ENCODE assay signal across 15 mouse cellular contexts in genomic region chr11:116267637-116268036, GRCm38 (mm10). TPM values are rescaled to one million over a fixed set of nuclear protein-coding genes. Genes with fewer than 3 reads are reported as not detected.
DNase-seq lines count a peak whose midpoint lies in the region; ATAC-seq and TF ChIP-seq lines count a peak whose summit lies in the region.
"Had no signal": no experiment of that assay in that cellular context is flagged by ENCODE, and none has a peak within 500 bp of the region (broad histone marks: within the 10 kb centered on the region; RNA-seq: fewer than 3 reads in every experiment).

No protein-coding gene starts in this region.

- H3K36me3 ChIP-seq in heart, adult 2 months (ENCODE audit: control insufficient read depth, insufficient read depth, low read length) = no peaks in the 10 kb centered on the region
- H3K36me3 ChIP-seq in lung, embryonic 14.5 days (ENCODE audit: insufficient read depth) = peaks cover 96% of the 10 kb centered on the region
- peaks cover 43% of the 10 kb centered on the region for H3K36me3 ChIP-seq in ES-Bruce4 (ENCODE audit: control insufficient read depth, insufficient read depth, low read length, poor library complexity, severe bottlenecking)
- peaks cover 77% of the 10 kb centered on the region for H3K36me3 ChIP-seq in intestine, postnatal 0 days (ENCODE audit: control insufficient read depth, insufficient read depth)

- peaks cover 3% of the 10 kb centered on the region; the same call in 1 of the 2 replicates for H3K4me1 ChIP-seq in heart, adult 2 months (ENCODE audit: control insufficient read depth, insufficient read depth, low read length)
- H3K4me1 ChIP-seq in lung, embryonic 14.5 days (ENCODE audit: insufficient read depth) = 0 out of 2 replicates have a peak, but pooled peaks cover 2% of the 10 kb centered on the region
- H3K4me1 ChIP-seq in ES-Bruce4 (ENCODE audit: control insufficient read depth, insufficient read depth, low read length) = no peaks in the 10 kb centered on the region
- H3K4me1 ChIP-seq in intestine, postnatal 0 days (replicated peaks; ENCODE audit: control insufficient read depth, insufficient read depth, low read length) = no peaks in the 10 kb centered on the region

- H3K9me3 ChIP-seq in lung, embryonic 14.5 days (ENCODE audit: low read depth, low read length) = no peaks in the 10 kb centered on the region
- no peaks in the 10 kb centered on the region for H3K9me3 ChIP-seq in ES-Bruce4 (replicated peaks; ENCODE audit: control insufficient read depth, insufficient read depth, low read length, poor library complexity, severe bottlenecking)
- no peaks in the 10 kb centered on the region for H3K9me3 ChIP-seq in intestine, postnatal 0 days (ENCODE audit: control insufficient read depth)
- H3K9me3 ChIP-seq: G1E; limb, embryonic 12.5 days had no signal

- no peak overlapping the region for H3K4me2 ChIP-seq in lung, embryonic 14.5 days
- H3K4me2 ChIP-seq in intestine, postnatal 0 days (replicated peaks; ENCODE audit: low read depth) = no peak overlapping the region; the same call in 1 of the 2 replicates
- H3K4me2 ChIP-seq: limb, embryonic 12.5 days had no signal

- H3K4me3 ChIP-seq in heart, adult 2 months = no peak overlapping the region
- H3K4me3 ChIP-seq in lung, embryonic 14.5 days (ENCODE audit: low read depth, low read length) = no peak overlapping the region
- H3K4me3 ChIP-seq in ES-Bruce4 (ENCODE audit: low read depth, low read length) = no peak overlapping the region
- H3K4me3 ChIP-seq in intestine, postnatal 0 days (ENCODE audit: low read depth, low read length) = no peak overlapping the region
- H3K4me3 ChIP-seq: limb, embryonic 12.5 days had no signal

- ATAC-seq in lung, embryonic 14.5 days (ENCODE audit: insufficient read depth) = no peak
- ATAC-seq in intestine, postnatal 0 days = no peak
- ATAC-seq: hindbrain, embryonic 16.5 days had no signal

- intact Hi-C loops in heart, adult 2 months (cut with DNase I) = no loop called here

- H3K27ac ChIP-seq in heart, adult 2 months = no peak overlapping the region
- no peak overlapping the region for H3K27ac ChIP-seq in lung, embryonic 14.5 days (ENCODE audit: low read depth)
- H3K27ac ChIP-seq in ES-Bruce4 (ENCODE audit: insufficient read depth, low read length) = no peak overlapping the region
- H3K27ac ChIP-seq in intestine, postnatal 0 days (ENCODE audit: low read depth, low read length) = peak overlapping the region; percentile 68
- H3K27ac ChIP-seq: limb, embryonic 12.5 days had no signal

- WGBS in heart, adult 2 months = 83% methylated on average over 8 of the region's 8 CpGs
- WGBS in lung, embryonic 14.5 days = 77% methylated on average over 8 of the region's 8 CpGs
- WGBS in intestine, postnatal 0 days = 79% methylated on average over 8 of the region's 8 CpGs

- TF ChIP-seq POLR2A in heart, adult 2 months (IDR thresholded peaks at IDR 0.05; ENCODE audit: insufficient read depth, low read depth, low read length) = no peak
- TF ChIP-seq POLR2A in ES-Bruce4 (IDR thresholded peaks at IDR 0.05; ENCODE audit: insufficient read depth, low read length) = no peak

- 0 out of 2 replicates have a peak, but pooled peaks cover 3% of the 10 kb centered on the region for H3K79me2 ChIP-seq in heart, adult 2 months (replicated peaks; ENCODE audit: control insufficient read depth, insufficient read depth, low read length)

- no peak for TF ChIP-seq EP300 in heart, adult 2 months (IDR thresholded peaks at IDR 0.05; ENCODE audit: insufficient read depth, low read depth, low read length)
- no peak for TF ChIP-seq EP300 in ES-Bruce4 (IDR thresholded peaks at IDR 0.05; ENCODE audit: insufficient read depth, low read depth, low read length)

- no peak overlapping the region for H3K9ac ChIP-seq in heart, adult 2 months (ENCODE audit: low read depth, low read length)
- no peak overlapping the region for H3K9ac ChIP-seq in lung, embryonic 14.5 days
- H3K9ac ChIP-seq in ES-Bruce4 (ENCODE audit: low read depth, poor library complexity, severe bottlenecking) = no peak overlapping the region
- H3K9ac ChIP-seq in intestine, postnatal 0 days (ENCODE audit: low read depth, low read length) = no peak overlapping the region
- H3K9ac ChIP-seq: limb, embryonic 12.5 days had no signal

- peak; percentile 40 for TF ChIP-seq CTCF in heart, adult 2 months (IDR thresholded peaks at IDR 0.05)
- peak; percentile 22; the same call in 1 of the 2 replicates for TF ChIP-seq CTCF in lung, embryonic 14.5 days (IDR thresholded peaks at IDR 0.05; ENCODE audit: low read depth)
- peak; percentile 45 for TF ChIP-seq CTCF in ES-Bruce4 (IDR thresholded peaks at IDR 0.05; ENCODE audit: low read depth, low read length)
- TF ChIP-seq CTCF in intestine, postnatal 0 days (IDR thresholded peaks at IDR 0.05; ENCODE audit: low read depth) = peak; percentile 55

- H3K27me3 ChIP-seq in heart, adult 2 months (ENCODE audit: control insufficient read depth, insufficient read depth, low read length) = no peaks in the 10 kb centered on the region
- H3K27me3 ChIP-seq in lung, embryonic 14.5 days (ENCODE audit: insufficient read depth, low read length) = no peaks in the 10 kb centered on the region
- H3K27me3 ChIP-seq in ES-Bruce4 (ENCODE audit: control insufficient read depth, insufficient read depth, low read length, poor library complexity, severe bottlenecking) = no peaks in the 10 kb centered on the region
- H3K27me3 ChIP-seq in intestine, postnatal 0 days (replicated peaks; ENCODE audit: control insufficient read depth, insufficient read depth, low read length) = no peaks in the 10 kb centered on the region
- H3K27me3 ChIP-seq: limb, embryonic 12.5 days had no signal

- DNase-seq in heart, adult 2 months = no peak
- no peak for DNase-seq in heart, adult 8-10 months (ENCODE audit: low spot score)
- no peak for DNase-seq in lung, embryonic 14.5 days
- DNase-seq in lung, postnatal 4 days = no peak
- DNase-seq in ovary, adult 18-20 months (ENCODE audit: low spot score) = no peak
- DNase-seq in testis, postnatal 14 days (ENCODE audit: low spot score) = no peak
- DNase-seq: cerebellum, postnatal 14 days; heart, postnatal 10 days had no signal

RNA-seq across cellular contexts. Expression of gene Srp68, which starts 6.4 kb away (rescaled TPM):
- total RNA-seq in heart, adult 2 months (2021) = 10 to 100 TPM; 61.5 to 71.2 TPM
- polyA plus RNA-seq in heart, adult 2 months (2012; rRNA removed) = 40.0 and 50.7 TPM in 2 replicates
- total RNA-seq in heart, adult 8-10 months (2022) = 10 to 100 TPM; 61.3 to 72.1 (median 66.2) TPM
- 85.7 and 89.8 TPM in 2 replicates for polyA plus RNA-seq in lung, embryonic 14.5 days (2014; fragmentation: Nextera tagmentation; extraction: Ambion mirVana)
- polyA plus RNA-seq in ES-Bruce4 (2011; ENCODE audit: insufficient read depth, insufficient read length, low read depth, missing spikeins) = 101 and 107 TPM in 2 replicates
- polyA plus RNA-seq in intestine, postnatal 0 days (2015; fragmentation: Nextera tagmentation; extraction: Ambion mirVana) = 45.2 and 48.7 TPM in 2 replicates

RNA-seq across cellular contexts. Expression of gene Galr2, which starts 13.1 kb away (rescaled TPM):
- not detected for total RNA-seq in heart, adult 2 months (2021)
- 0.18 and 0.32 TPM in 2 replicates for polyA plus RNA-seq in heart, adult 2 months (2012; rRNA removed)
- total RNA-seq in heart, adult 8-10 months (2022) = not detected
- polyA plus RNA-seq in lung, embryonic 14.5 days (2014; fragmentation: Nextera tagmentation; extraction: Ambion mirVana) = 0.11 TPM in 1 of 2 replicates, not detected in the other
- 0.35 and 0.61 TPM in 2 replicates for polyA plus RNA-seq in ES-Bruce4 (2011; ENCODE audit: insufficient read depth, insufficient read length, low read depth, missing spikeins)
- polyA plus RNA-seq in intestine, postnatal 0 days (2015; fragmentation: Nextera tagmentation; extraction: Ambion mirVana) = 0.10 and 0.29 TPM in 2 replicates
- total RNA-seq: granulocyte monocyte progenitor cell, adult 5-6 weeks; heart, postnatal 10 days; layer of hippocampus, postnatal 25 days had no signal
- polyA plus RNA-seq: G1E; limb, embryonic 12.5 days had no signal

RNA-seq across cellular contexts. Expression of gene Evpl, which starts 29.8 kb away (rescaled TPM):
- total RNA-seq in heart, adult 2 months (2021) = under 1 TPM; 0.39 to 0.50 TPM
- 0.15 and 0.29 TPM in 2 replicates for polyA plus RNA-seq in heart, adult 2 months (2012; rRNA removed)
- under 1 TPM; 0.49 to 0.94 (median 0.56) TPM for total RNA-seq in heart, adult 8-10 months (2022)
- polyA plus RNA-seq in lung, embryonic 14.5 days (2014; fragmentation: Nextera tagmentation; extraction: Ambion mirVana) = 4.4 and 4.8 TPM in 2 replicates
- polyA plus RNA-seq in ES-Bruce4 (2011; ENCODE audit: insufficient read depth, insufficient read length, low read depth, missing spikeins) = 2.6 and 3.1 TPM in 2 replicates
- polyA plus RNA-seq in intestine, postnatal 0 days (2015; fragmentation: Nextera tagmentation; extraction: Ambion mirVana) = 1.2 and 1.3 TPM in 2 replicates

RNA-seq across cellular contexts. Expression of gene Exoc7, which starts 39.4 kb away (rescaled TPM):
- 10 to 100 TPM; 43.7 to 44.0 TPM for total RNA-seq in heart, adult 2 months (2021)
- polyA plus RNA-seq in heart, adult 2 months (2012; rRNA removed) = 28.0 and 29.7 TPM in 2 replicates
- 10 to 100 TPM; 49.0 to 65.8 (median 54.2) TPM for total RNA-seq in heart, adult 8-10 months (2022)
- polyA plus RNA-seq in lung, embryonic 14.5 days (2014; fragmentation: Nextera tagmentation; extraction: Ambion mirVana) = 63.7 and 68.4 TPM in 2 replicates
- polyA plus RNA-seq in ES-Bruce4 (2011; ENCODE audit: insufficient read depth, insufficient read length, low read depth, missing spikeins) = 93.3 and 95.2 TPM in 2 replicates
- 44.6 and 49.2 TPM in 2 replicates for polyA plus RNA-seq in intestine, postnatal 0 days (2015; fragmentation: Nextera tagmentation; extraction: Ambion mirVana)
